8 mouse cellular contexts compared by ENCODE assay signal in the genomic region with DNA sequence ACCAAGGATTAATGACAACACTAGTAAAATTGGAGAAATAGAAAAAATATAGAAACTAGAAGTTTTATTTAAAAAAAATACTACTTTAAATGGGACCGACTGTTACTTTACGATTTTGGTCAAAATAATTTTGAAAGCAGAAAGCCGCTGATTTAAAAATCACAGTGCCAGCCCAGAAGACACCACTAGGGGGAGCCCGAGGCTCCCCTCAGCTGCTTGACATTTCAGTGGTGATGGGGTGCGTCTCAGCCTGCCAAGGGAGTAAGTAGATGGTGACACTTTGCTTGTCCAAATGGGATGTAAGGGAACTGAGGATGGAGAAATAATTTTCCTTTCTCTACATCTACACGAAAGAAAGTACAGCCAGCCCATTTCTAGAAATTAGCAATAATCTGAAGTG.
DNase-seq lines count a peak whose midpoint lies in the region; ATAC-seq and TF ChIP-seq lines count a peak whose summit lies in the region.

No protein-coding gene starts in this region.

- no peak overlapping the region for H3K4me3 ChIP-seq in kidney, embryonic 15.5 days (replicated peaks)
- H3K4me3 ChIP-seq in MEL (ENCODE audit: control insufficient read depth in 1 of 2, insufficient read depth in 1 of 2, low read depth in 2 of 2, low read length in 2 of 2) = no peak overlapping the region

- peaks cover 15% of the 10 kb centered on the region for H3K4me1 ChIP-seq in kidney, embryonic 15.5 days
- H3K4me1 ChIP-seq in MEL (ENCODE audit: control insufficient read depth in 1 of 2, insufficient read depth in 2 of 2, low read length in 2 of 2) = no peaks in the 10 kb centered on the region

- TF ChIP-seq EP300 in MEL (IDR thresholded peaks at IDR 0.05; ENCODE audit: low read depth in 1 of 2, low read length in 2 of 2) = no peak

- peak; percentile 67 for DNase-seq in kidney, adult 18-20 months
- DNase-seq in MEL (ENCODE audit: low read depth, low spot score) = peak; percentile 44
- DNase-seq in cerebellum, adult 9-10 months = peak; percentile 44
- DNase-seq in heart, postnatal 14 days = peak; percentile 78 to 82
- DNase-seq in left cerebral cortex, postnatal 36 days (ENCODE audit: low spot score in 2 of 2) = peak; percentile 39 to 46
- peak; percentile 74 to 79 for DNase-seq in right cerebral cortex, adult 2 months (ENCODE audit: low spot score in 2 of 2)
- peak; percentile 45 to 57 for DNase-seq in urinary bladder, postnatal 36 days (ENCODE audit: low spot score in 2 of 2)

- no peaks in the 10 kb centered on the region for H3K36me3 ChIP-seq in kidney, embryonic 15.5 days
- H3K36me3 ChIP-seq in MEL (ENCODE audit: control insufficient read depth in 1 of 2, insufficient read depth in 2 of 2, low read length in 2 of 2) = no peaks in the 10 kb centered on the region

- no peaks in the 10 kb centered on the region for H3K27me3 ChIP-seq in kidney, embryonic 15.5 days
- H3K27me3 ChIP-seq in MEL (ENCODE audit: control insufficient read depth in 1 of 2, insufficient read depth in 2 of 2, low read length in 2 of 2) = no peaks in the 10 kb centered on the region

- H3K4me2 ChIP-seq in kidney, embryonic 15.5 days = no peak overlapping the region

- intact Hi-C loops in heart, postnatal 14 days (cut with DNase I) = loop anchor here (1.0 to 5.0 kb wide), 3 partner anchors 135 to 622 kb away; a partner anchor contains a TSS
- intact Hi-C loops in left cerebral cortex, postnatal 36 days (cut with DNase I) = loop anchor here (2.0 kb wide), 1 partner anchor 621 kb away; no protein-coding TSS in a partner anchor

- no peak for TF ChIP-seq POLR2A in MEL (IDR thresholded peaks at IDR 0.05; ENCODE audit: control insufficient read depth in 1 of 2, insufficient read depth in 1 of 2, low read depth in 1 of 2, low read length in 2 of 2, poor library complexity in 1 of 2)

- H3K9ac ChIP-seq in kidney, embryonic 15.5 days = no peak overlapping the region
- H3K9ac ChIP-seq in MEL (ENCODE audit: control insufficient read depth, low read depth, low read length, poor library complexity, severe bottlenecking) = no peak overlapping the region

- H3K79me2 ChIP-seq in MEL (ENCODE audit: control insufficient read depth, insufficient read depth, low read length, poor library complexity) = no peaks in the 10 kb centered on the region

- TF ChIP-seq RAD21 in MEL (IDR thresholded peaks at IDR 0.05; ENCODE audit: low read depth, low read length) = peak; percentile 63

- peak; percentile 57 to 76 (median 63) for TF ChIP-seq CTCF in MEL (IDR thresholded peaks at IDR 0.05 in 2 of 3, conservative IDR thresholded peaks at IDR 0.05 in 1 of 3; ENCODE audit: control insufficient read depth in 1 of 3, insufficient read depth in 1 of 3, low read depth in 2 of 3, low read length in 3 of 3, poor library complexity in 1 of 3, severe bottlenecking in 1 of 3)

- WGBS in kidney, embryonic 15.5 days = 23% methylated on average over 6 of the region's 6 CpGs

- no peaks in the 10 kb centered on the region for H3K9me3 ChIP-seq in kidney, embryonic 15.5 days (replicated peaks)
- no peaks in the 10 kb centered on the region for H3K9me3 ChIP-seq in MEL (replicated peaks; ENCODE audit: insufficient read depth, low read length)

- no peak overlapping the region for H3K27ac ChIP-seq in kidney, embryonic 15.5 days
- no peak overlapping the region for H3K27ac ChIP-seq in MEL (ENCODE audit: control insufficient read depth, low read depth, low read length)

- ATAC-seq in kidney, embryonic 15.5 days (replicated peaks; ENCODE audit: low FRiP score) = no peak

TF ChIP-seq in MEL, 35 proteins besides CTCF, POLR2A, EP300 and RAD21:
- TF ChIP-seq MYB (IDR thresholded peaks at IDR 0.05; ENCODE audit: low read depth, low read length) (no peak), KAT2A (conservative IDR thresholded peaks at IDR 0.05; ENCODE audit: low read depth, low read length) (no peak), NRF1 (IDR thresholded peaks at IDR 0.05; ENCODE audit: insufficient read depth, low read depth, low read length, poor library complexity, severe bottlenecking) (no peak), CHD1 (IDR thresholded peaks at IDR 0.05; ENCODE audit: low read depth, low read length) (no peak), ZNF384 (IDR thresholded peaks at IDR 0.05; ENCODE audit: low read depth, low read length) (no peak), ZC3H11A (IDR thresholded peaks at IDR 0.05; ENCODE audit: low read depth, low read length) (peak; percentile 45; the same call in 1 of the 2 replicates), USF2 (IDR thresholded peaks at IDR 0.05; ENCODE audit: borderline replicate concordance in 1 of 2, insufficient read depth in 1 of 2, low read depth in 1 of 2, low read length in 2 of 2) (no peak), SMC3 (IDR thresholded peaks at IDR 0.05; ENCODE audit: low read depth, low read length) (peak; percentile 75)
